Mouse (Mus musculus) G1E (cell line): ENCODE results near the gene Cmah. TPM values are rescaled to one million over a fixed set of nuclear protein-coding genes. Genes with fewer than 3 reads are reported as not detected.

Experiments used
- ATAC-seq: 2 replicates; pipeline ENCODE4 v1.8.0; 2016; ENCODE audit warnings: mild to moderate bottlenecking; ENCODE audit not compliant: insufficient number of reproducible peaks, poor library complexity, low FRiP score, severe bottlenecking; ENCODE audit errors: extremely low read depth
- DNase-seq: peaks from one replicate; pipeline ENCODE4 v3.0.0; 2012; ENCODE audit warnings: low spot score
- H3K27me3 ChIP-seq: 2 replicates; pipeline ENCODE4 v1.6.1; 2012; ENCODE audit warnings: mild to moderate bottlenecking, low read length, inconsistent platforms; ENCODE audit not compliant: insufficient read depth
- H3K36me3 ChIP-seq: replicated peaks from 2 replicates; pipeline ENCODE3; 2012; ENCODE audit warnings: mild to moderate bottlenecking, inconsistent platforms
- H3K4me1 ChIP-seq: 2 replicates; pipeline ENCODE4 v1.6.1; 2012; ENCODE audit warnings: low read depth, low read length, inconsistent platforms, mixed read lengths; ENCODE audit not compliant: insufficient read depth
- H3K4me3 ChIP-seq: 2 replicates; pipeline ENCODE4 v1.5.1; 2012; ENCODE audit warnings: low read depth, mild to moderate bottlenecking, inconsistent platforms, low read length, moderate library complexity, mixed read lengths
- H3K9me3 ChIP-seq: replicated peaks from 2 replicates; pipeline ENCODE4 v1.6.1; 2012; ENCODE audit warnings: inconsistent platforms
- CTCF ChIP-seq: IDR thresholded peaks from 2 replicates; pipeline ENCODE4 v1.5.1; 2012; ENCODE audit warnings: low read depth, low read length, inconsistent platforms, mixed read lengths
- GATA1 ChIP-seq: IDR thresholded peaks from 2 replicates; pipeline ENCODE4 v1.6.1; 2012; ENCODE audit warnings: borderline replicate concordance, low read length, inconsistent platforms, mixed read lengths
- GATA2 ChIP-seq: IDR thresholded peaks from 2 replicates; pipeline ENCODE4 v1.6.1; 2012; ENCODE audit warnings: low read depth, low read length, inconsistent platforms, borderline replicate concordance
- POLR2AphosphoS5 ChIP-seq: IDR thresholded peaks from 2 replicates; pipeline ENCODE4 v1.6.1; 2012; ENCODE audit warnings: low read depth, low read length, inconsistent platforms; ENCODE audit not compliant: insufficient replicate concordance
- TAL1 ChIP-seq: conservative IDR thresholded peaks from 2 replicates; pipeline ENCODE4 v1.6.1; 2012; ENCODE audit warnings: low read depth, low read length, inconsistent platforms, mixed read lengths
- polyA plus RNA-seq: library from polyadenylated mRNA; stranded (reverse); fragments of >175 nt; gene quantifications from 2 replicates; pipeline ENCODE4 v1.2.3, GENCODE M21; 2012
- total RNA-seq, 2 experiments: library from RNA; stranded (forward) in 1 of 2; stranded (reverse) in 1 of 2; fragments of 200-1000 nt in 1 of 2; fragments of >200 nt in 1 of 2; fragmentation: Nextera tagmentation in 1 of 2; gene quantifications; 2 replicates each; pipeline ENCODE4 v1.2.3; 2014 to 2017

The Cmah gene
- total and polyA plus RNA-seq, 3 experiments, result 0.16 to 0.23 TPM; not detected in 1

DNA sequence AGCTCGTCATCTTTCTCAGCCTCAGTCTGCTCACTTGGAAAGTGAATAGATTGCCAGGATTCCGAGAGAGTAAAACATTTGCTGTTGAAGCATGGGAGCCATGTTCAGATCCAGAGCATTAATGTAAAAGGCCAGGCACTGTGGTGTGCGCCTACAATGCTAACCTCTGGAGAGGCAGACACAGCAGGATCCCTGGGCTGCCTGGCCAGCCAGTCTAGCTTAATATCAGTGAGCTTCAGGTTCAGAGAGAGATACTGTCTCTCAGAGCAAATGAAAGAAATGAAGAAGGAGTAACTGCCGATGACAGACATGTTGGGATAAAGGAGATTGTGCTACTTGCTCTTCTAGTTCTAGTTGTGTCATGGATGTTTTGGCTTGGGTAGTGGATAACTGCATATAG is 91.6 kb downstream of the Cmah start:
- TF ChIP-seq TAL1 (no peak), POLR2AphosphoS5 (no peak), GATA2 (no peak), GATA1 (no peak), CTCF (no peak)

DNA sequence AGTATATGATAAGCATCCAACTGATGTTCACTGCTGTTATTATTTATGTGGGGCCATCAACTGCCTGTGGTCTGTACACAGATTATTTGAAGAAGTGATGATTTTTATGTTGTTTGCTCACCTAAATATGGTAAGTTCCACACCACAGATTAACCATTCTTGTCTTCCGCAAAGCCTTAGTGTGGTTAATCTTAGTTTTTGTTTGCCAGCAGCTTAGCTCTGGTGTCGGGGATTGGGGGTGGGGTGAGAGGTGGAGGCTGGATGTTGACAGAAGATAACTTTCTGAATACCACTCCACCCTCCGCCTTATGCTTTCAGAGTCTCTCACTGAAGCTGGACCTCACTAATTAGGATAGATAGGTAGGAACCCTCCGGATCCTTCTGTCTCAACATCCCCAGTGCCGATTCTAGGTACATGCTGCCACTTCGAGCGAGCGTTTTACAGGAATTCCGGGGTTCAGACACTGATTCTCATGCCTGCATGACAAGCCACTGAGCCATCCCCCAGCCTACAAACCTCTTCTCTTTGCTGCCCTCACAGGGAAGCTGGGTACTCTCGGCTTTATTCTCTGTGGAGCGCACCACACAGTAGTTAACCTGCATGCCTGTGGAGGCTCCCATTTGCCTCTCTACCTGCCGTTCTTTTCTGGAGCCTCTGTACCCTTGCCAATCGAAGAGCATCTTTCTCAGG is 92.5 kb downstream of the Cmah start:
- Histone ChIP-seq H3K4me3 (no peak overlapping the region), H3K27me3 (no peaks in the 10 kb centered on the region), H3K36me3 (no peaks in the 10 kb centered on the region), H3K4me1 (no peaks in the 10 kb centered on the region), H3K9me3 (no peaks in the 10 kb centered on the region)
- no peak for DNase-seq
- ATAC-seq, result no peak
- no peak for TF ChIP-seq GATA2

More for the DNA sequence above, 91.6 kb downstream of the Cmah start:
- DNase-seq, result no peak
- ATAC-seq, result no peak
- Histone ChIP-seq H3K9me3 (no peaks in the 10 kb centered on the region), H3K4me3 (no peak overlapping the region), H3K4me1 (no peaks in the 10 kb centered on the region), H3K27me3 (no peaks in the 10 kb centered on the region), H3K36me3 (no peaks in the 10 kb centered on the region)

DNA sequence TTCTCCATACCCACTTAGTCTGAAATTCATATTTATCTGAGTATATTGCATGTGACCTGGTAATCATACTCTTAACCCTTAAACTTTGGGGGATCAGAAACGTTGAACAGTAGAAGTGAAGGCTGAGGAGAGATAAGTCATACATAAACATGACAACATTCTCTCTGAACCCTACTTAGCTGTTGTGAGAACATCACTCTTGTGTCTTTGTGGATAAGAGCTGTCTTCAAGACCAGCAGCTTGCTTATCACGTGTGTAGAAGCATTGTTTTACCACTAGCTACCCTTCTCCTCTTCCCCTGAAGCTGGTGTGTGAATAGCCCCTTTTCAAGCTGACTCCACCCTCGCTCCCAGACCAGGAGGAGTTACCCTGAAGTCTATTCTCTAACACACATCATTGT is 94.8 kb downstream of the Cmah start:
- H3K9me3 ChIP-seq, result no peaks in the 10 kb centered on the region
- H3K27me3 ChIP-seq, result no peaks in the 10 kb centered on the region
- no peaks in the 10 kb centered on the region for H3K4me1 ChIP-seq
- no peak for DNase-seq
- H3K4me3 ChIP-seq, result no peak overlapping the region
- H3K36me3 ChIP-seq, result no peaks in the 10 kb centered on the region
- TF ChIP-seq POLR2AphosphoS5 (no peak), TAL1 (no peak), GATA1 (no peak), GATA2 (no peak), CTCF (no peak)
- ATAC-seq, result no peak

DNA sequence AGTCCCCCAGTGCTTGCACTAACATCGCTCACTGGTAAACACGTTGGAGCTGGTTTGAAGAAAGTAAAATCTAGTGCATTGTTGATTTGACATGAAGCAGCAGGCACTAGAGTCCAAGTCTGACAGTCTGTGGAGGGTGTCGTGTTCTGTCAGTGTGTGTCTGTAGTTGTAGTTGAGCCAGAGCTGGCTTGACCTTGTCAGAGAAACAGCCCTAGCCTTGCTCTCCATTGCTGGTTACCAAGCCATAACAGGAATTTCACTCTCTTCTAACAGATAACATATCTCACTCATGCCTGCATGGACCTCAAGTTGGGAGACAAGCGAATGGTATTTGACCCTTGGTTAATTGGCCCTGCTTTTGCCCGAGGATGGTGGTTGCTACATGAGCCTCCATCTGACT is 103.0 kb downstream of the Cmah start:
- Histone ChIP-seq H3K27me3 (peaks cover 3% of the 10 kb centered on the region), H3K4me1 (no peaks in the 10 kb centered on the region), H3K9me3 (no peaks in the 10 kb centered on the region), H3K4me3 (no peak overlapping the region), H3K36me3 (no peaks in the 10 kb centered on the region)
- no peak for TF ChIP-seq CTCF
- TF ChIP-seq TAL1, result no peak
- TF ChIP-seq GATA2, result no peak
- TF ChIP-seq GATA1, result no peak
- no peak for TF ChIP-seq POLR2AphosphoS5
- no peak for DNase-seq
- ATAC-seq, result no peak

DNA sequence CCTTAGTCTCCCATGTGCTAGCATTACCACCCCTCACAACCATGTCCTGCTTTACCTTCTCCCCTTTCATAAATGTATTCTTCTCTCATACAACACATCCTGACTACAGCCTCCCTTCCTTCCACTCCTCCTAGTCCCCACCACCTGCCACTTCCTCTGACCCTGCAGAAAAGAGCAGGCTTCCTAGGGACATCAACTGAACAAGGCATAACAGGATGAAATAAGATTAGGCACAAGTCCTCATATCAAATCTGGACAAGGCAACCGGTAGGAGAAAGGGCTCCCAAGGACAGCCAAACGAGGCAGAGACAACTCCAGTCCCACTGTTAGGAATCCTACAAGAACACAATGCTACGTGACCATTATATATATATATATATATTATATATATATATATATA is 104.4 kb downstream of the Cmah start:
- no peak for ATAC-seq
- no peak for TF ChIP-seq GATA2
- no peak for TF ChIP-seq CTCF
- Histone ChIP-seq H3K36me3 (no peaks in the 10 kb centered on the region), H3K27me3 (peaks cover 3% of the 10 kb centered on the region), H3K4me1 (no peaks in the 10 kb centered on the region), H3K9me3 (no peaks in the 10 kb centered on the region), H3K4me3 (no peak overlapping the region)
- DNase-seq, result no peak

DNA sequence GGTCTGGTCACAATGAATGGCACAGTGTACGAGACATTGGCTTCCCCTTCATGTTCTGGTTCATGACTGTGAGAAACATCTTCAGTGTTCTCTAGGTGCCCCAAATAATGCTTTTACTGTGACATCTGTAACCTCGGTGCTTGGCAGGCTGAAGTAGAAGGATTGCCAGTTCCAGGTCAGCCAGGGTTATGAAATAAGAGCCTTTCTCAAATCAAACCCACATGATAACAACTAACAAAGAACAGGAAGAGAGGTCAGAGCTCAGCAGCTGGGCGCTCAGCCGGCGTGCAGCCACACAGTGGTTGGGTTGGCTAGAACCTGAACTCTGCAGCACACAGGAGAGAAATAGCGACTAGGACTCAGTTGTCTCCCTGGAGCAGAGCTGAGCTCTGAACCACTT is 115.1 kb downstream of the Cmah start:
- no peaks in the 10 kb centered on the region for H3K9me3 ChIP-seq
- peaks cover 7% of the 10 kb centered on the region for H3K27me3 ChIP-seq
- TF ChIP-seq GATA2 (no peak), POLR2AphosphoS5 (no peak), CTCF (no peak), TAL1 (no peak), GATA1 (no peak)
- DNase-seq (no peak), ATAC-seq (no peak)
- no peaks in the 10 kb centered on the region for H3K36me3 ChIP-seq
- no peaks in the 10 kb centered on the region for H3K4me1 ChIP-seq
- no peak overlapping the region for H3K4me3 ChIP-seq

DNA sequence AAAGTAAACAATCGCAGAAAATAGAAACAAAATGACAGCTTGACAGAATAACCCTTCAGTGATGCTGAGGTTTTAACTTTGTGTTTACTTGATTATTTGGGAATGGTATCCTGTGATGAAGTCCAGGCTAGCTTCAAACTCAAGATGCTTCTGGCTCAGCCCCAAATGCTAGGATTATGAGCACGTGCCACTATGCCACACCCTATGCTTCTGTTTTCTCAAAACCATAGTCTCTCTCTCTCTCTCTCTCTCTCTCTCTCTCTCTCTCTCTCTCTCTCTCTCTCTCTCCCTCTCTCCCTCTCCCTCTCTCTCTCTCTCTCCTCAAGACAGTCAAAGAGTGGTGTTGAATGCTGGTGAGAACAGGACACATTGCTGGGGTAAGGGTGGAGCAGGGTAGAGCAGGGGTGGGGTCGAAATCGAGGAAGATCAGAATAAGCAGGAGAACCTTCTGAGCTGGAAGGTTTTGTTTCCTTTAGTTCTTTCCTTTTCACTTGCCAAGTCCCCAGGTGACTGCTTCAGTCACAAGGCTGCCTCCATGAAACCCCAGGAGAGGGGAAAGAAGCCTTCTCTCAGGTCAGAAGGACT is 116.7 kb downstream of the Cmah start:
- Histone ChIP-seq H3K36me3 (no peaks in the 10 kb centered on the region), H3K9me3 (no peaks in the 10 kb centered on the region), H3K4me3 (no peak overlapping the region), H3K27me3 (peaks cover 7% of the 10 kb centered on the region), H3K4me1 (no peaks in the 10 kb centered on the region)
- ATAC-seq, result no peak
- no peak for DNase-seq
- TF ChIP-seq GATA1 (no peak), GATA2 (no peak), POLR2AphosphoS5 (no peak), CTCF (no peak), TAL1 (no peak)
